ENCODE assay signal across 8 mouse cellular contexts in genomic region chr13:51568911-51569684, GRCm38 (mm10). TPM values are rescaled to one million over a fixed set of nuclear protein-coding genes. Genes with fewer than 3 reads are reported as not detected.
DNase-seq lines count a peak whose midpoint lies in the region; ATAC-seq lines count a peak whose summit lies in the region.

Shc3 (minus strand) TSS chr13:51569419.

- peaks cover 21% of the 10 kb centered on the region for H3K9me3 ChIP-seq in megakaryocyte, embryonic 14.5 days
- H3K9me3 ChIP-seq in heart, embryonic 14.5 days (ENCODE audit: control insufficient read depth, low read length): no peaks in the 10 kb centered on the region
- no peaks in the 10 kb centered on the region for H3K9me3 ChIP-seq in liver, embryonic 11.5 days (ENCODE audit: control insufficient read depth, low read length)
- no peaks in the 10 kb centered on the region for H3K9me3 ChIP-seq in neural tube, embryonic 13.5 days

- H3K4me3 ChIP-seq in megakaryocyte, embryonic 14.5 days (replicated peaks): peak within 1 kb of the TSS; percentile 25
- H3K4me3 ChIP-seq in heart, embryonic 14.5 days (ENCODE audit: control insufficient read depth in 1 of 2, insufficient read depth in 1 of 2, low read depth in 1 of 2, low read length in 2 of 2): peak within 1 kb of the TSS; percentile 41 to 56
- H3K4me3 ChIP-seq in liver, embryonic 11.5 days (ENCODE audit: low read depth, low read length): peak within 1 kb of the TSS; percentile 29
- peak within 1 kb of the TSS; percentile 56 for H3K4me3 ChIP-seq in neural tube, embryonic 13.5 days

- H3K27me3 ChIP-seq in megakaryocyte, embryonic 14.5 days (replicated peaks): peaks cover 86% of the 10 kb centered on the region
- H3K27me3 ChIP-seq in heart, embryonic 14.5 days (ENCODE audit: control insufficient read depth, insufficient read depth, low read length): peaks cover 49% of the 10 kb centered on the region
- peaks cover 70% of the 10 kb centered on the region for H3K27me3 ChIP-seq in liver, embryonic 11.5 days (replicated peaks; ENCODE audit: control insufficient read depth, insufficient read depth, low read length)
- peaks cover 64% of the 10 kb centered on the region for H3K27me3 ChIP-seq in neural tube, embryonic 13.5 days

- ATAC-seq in megakaryocyte, adult 5-6 weeks (ENCODE audit: poor library complexity, severe bottlenecking): no peak
- peak; percentile 44; the same call in 1 of the 2 replicates for ATAC-seq in heart, embryonic 14.5 days (ENCODE audit: insufficient number of reproducible peaks, insufficient read depth, low FRiP score, low read depth)
- ATAC-seq in liver, embryonic 11.5 days (replicated peaks; ENCODE audit: low FRiP score): no peak
- ATAC-seq in neural tube, embryonic 13.5 days (ENCODE audit: low read depth): peak; percentile 93

- peak within 1 kb of the TSS; percentile 98 for H3K4me2 ChIP-seq in heart, embryonic 14.5 days (ENCODE audit: low read length)
- H3K4me2 ChIP-seq in liver, embryonic 11.5 days: peak within 1 kb of the TSS; percentile 59
- peak within 1 kb of the TSS; percentile 96 for H3K4me2 ChIP-seq in neural tube, embryonic 13.5 days

- under 1% methylated on average over 36 of the region's 36 CpGs for WGBS in heart, embryonic 14.5 days
- WGBS in liver, embryonic 11.5 days: 2% methylated on average over 36 of the region's 36 CpGs
- WGBS in neural tube, embryonic 13.5 days: 0% methylated on average over 36 of the region's 36 CpGs

- no peaks in the 10 kb centered on the region for H3K36me3 ChIP-seq in megakaryocyte, embryonic 14.5 days (replicated peaks; ENCODE audit: low read length)
- no peaks in the 10 kb centered on the region for H3K36me3 ChIP-seq in heart, embryonic 14.5 days (ENCODE audit: control insufficient read depth, insufficient read depth, low read length)
- no peaks in the 10 kb centered on the region for H3K36me3 ChIP-seq in liver, embryonic 11.5 days (ENCODE audit: control insufficient read depth, insufficient read depth, low read length)
- H3K36me3 ChIP-seq in neural tube, embryonic 13.5 days: no peaks in the 10 kb centered on the region

- 0 out of 4 replicates have a peak within 1 kb of the TSS, but pooled peaks of 1 of the 2 experiments have one; percentile 24 for H3K27ac ChIP-seq in heart, embryonic 14.5 days (replicated peaks in 1 of 2; ENCODE audit: control insufficient read depth in 1 of 2, insufficient read depth in 1 of 2, low read depth in 2 of 2, low read length in 2 of 2)
- H3K27ac ChIP-seq in liver, embryonic 11.5 days (ENCODE audit: low read depth, low read length): no peak within 1 kb of the TSS
- H3K27ac ChIP-seq in neural tube, embryonic 13.5 days (replicated peaks): peak within 1 kb of the TSS; percentile 88

- peak within 1 kb of the TSS; percentile 63 for H3K9ac ChIP-seq in heart, embryonic 14.5 days (ENCODE audit: low read length)
- H3K9ac ChIP-seq in liver, embryonic 11.5 days (ENCODE audit: low read depth, low read length): no peak within 1 kb of the TSS
- H3K9ac ChIP-seq in neural tube, embryonic 13.5 days: peak within 1 kb of the TSS; percentile 77

- peak; percentile 23 for DNase-seq in fibroblast of lung, adult 2 months (ENCODE audit: low read depth)
- DNase-seq in kidney, postnatal 25 days: peak; percentile 42 to 75
- peak; percentile 50 for DNase-seq in liver, embryonic 11.5 days (ENCODE audit: low spot score)
- no peak for DNase-seq in spleen, adult 12 weeks (ENCODE audit: low spot score)

- peaks cover 21% of the 10 kb centered on the region for H3K4me1 ChIP-seq in megakaryocyte, embryonic 14.5 days
- H3K4me1 ChIP-seq in heart, embryonic 14.5 days (ENCODE audit: control insufficient read depth in 2 of 2, insufficient read depth in 2 of 2, low read length in 2 of 2): peaks cover 9 to 27% of the 10 kb centered on the region in 2 experiments
- H3K4me1 ChIP-seq in liver, embryonic 11.5 days (replicated peaks; ENCODE audit: control insufficient read depth, insufficient read depth, low read length): peaks cover 2% of the 10 kb centered on the region; the same call in 1 of the 2 replicates
- H3K4me1 ChIP-seq in neural tube, embryonic 13.5 days (replicated peaks): peaks cover 57% of the 10 kb centered on the region

RNA-seq across cellular contexts. Expression of gene Shc3, which starts in this region (rescaled TPM):
- polyA plus RNA-seq in megakaryocyte, embryonic 14.5 days (2012; ENCODE audit: insufficient read depth, low replicate concordance): not detected in 2 replicates
- total RNA-seq in megakaryocyte, adult 5-6 weeks (2015): not detected in 2 replicates
- not detected in 2 replicates for total RNA-seq in megakaryocyte, adult 5-6 weeks (2017)
- polyA plus RNA-seq in heart, embryonic 14.5 days (2014; fragmentation: Nextera tagmentation; extraction: Ambion mirVana): 0.12 TPM in 1 of 2 replicates, not detected in the other
- polyA plus RNA-seq in liver, embryonic 11.5 days (2014; fragmentation: Nextera tagmentation; extraction: Ambion mirVana): not detected in 2 replicates
- polyA plus RNA-seq in neural tube, embryonic 13.5 days (2015; fragmentation: Nextera tagmentation; extraction: Ambion mirVana): 3.4 and 4.4 TPM in 2 replicates

Comparison
In these comparisons a context has a peak if more than half of its experiments do, and no peak if none do; other contexts are left out.
1. Peak in ATAC-seq, H3K4me3 ChIP-seq, H3K9ac ChIP-seq and H3K4me2 ChIP-seq in heart, embryonic 14.5 days; RNA of the gene not detected or under 1 TPM.
2. Peak in DNase-seq, H3K4me3 ChIP-seq and H3K4me2 ChIP-seq in liver, embryonic 11.5 days; RNA of the gene not detected or under 1 TPM.